Comparison of ENCODE assay signal across 7 mouse cellular contexts in genomic region chr17:84957487-84958259, GRCm38 (mm10). TPM values are rescaled to one million over a fixed set of nuclear protein-coding genes. Genes with fewer than 3 reads are reported as not detected.
A peak's percentile ranks its signal among the peaks of the same experiment; 100 is the strongest.
DNase-seq lines count a peak whose midpoint lies in the region; ATAC-seq lines count a peak whose summit lies in the region.

No protein-coding gene starts in this region.

- H3K27me3 ChIP-seq in embryonic facial prominence, embryonic 11.5 days (ENCODE audit: control insufficient read depth, insufficient read depth, low read length): no peaks in the 10 kb centered on the region
- no peaks in the 10 kb centered on the region for H3K27me3 ChIP-seq in limb, embryonic 10.5 days (ENCODE audit: low read depth, poor library complexity, severe bottlenecking)
- no peaks in the 10 kb centered on the region for H3K27me3 ChIP-seq in midbrain, embryonic 13.5 days

- H3K4me2 ChIP-seq in embryonic facial prominence, embryonic 11.5 days (ENCODE audit: low read depth, low read length): no peak overlapping the region
- peak overlapping the region; percentile 65 for H3K4me2 ChIP-seq in midbrain, embryonic 13.5 days (replicated peaks)

- H3K9me3 ChIP-seq in embryonic facial prominence, embryonic 11.5 days (replicated peaks; ENCODE audit: control insufficient read depth, low read length): no peaks in the 10 kb centered on the region
- no peaks in the 10 kb centered on the region for H3K9me3 ChIP-seq in limb, embryonic 10.5 days (replicated peaks)
- H3K9me3 ChIP-seq in midbrain, embryonic 13.5 days: no peaks in the 10 kb centered on the region

- peak; percentile 100 for DNase-seq in adrenal gland, postnatal 14 days
- DNase-seq in embryonic facial prominence, embryonic 11.5 days (ENCODE audit: low spot score): peak; percentile 100
- peak; percentile 100 for DNase-seq in kidney, adult 11 months
- peak; percentile 97 for DNase-seq in limb, embryonic 10.5 days (ENCODE audit: low spot score)
- peak; percentile 100 for DNase-seq in spleen, adult 12 weeks (ENCODE audit: low spot score)

- WGBS in embryonic facial prominence, embryonic 11.5 days: under 1% methylated on average over 42 of the region's 55 CpGs
- under 1% methylated on average over 52 of the region's 55 CpGs for WGBS in limb, embryonic 10.5 days
- under 1% methylated on average over 48 of the region's 55 CpGs for WGBS in midbrain, embryonic 13.5 days

- H3K27ac ChIP-seq in embryonic facial prominence, embryonic 11.5 days (replicated peaks; ENCODE audit: low read depth, low read length): peak overlapping the region; percentile 85
- H3K27ac ChIP-seq in limb, embryonic 10.5 days: peak overlapping the region; percentile 97
- H3K27ac ChIP-seq in midbrain, embryonic 13.5 days: peak overlapping the region; percentile 95

- no peaks in the 10 kb centered on the region; the same call in 1 of the 2 replicates for H3K36me3 ChIP-seq in embryonic facial prominence, embryonic 11.5 days (replicated peaks; ENCODE audit: control insufficient read depth, insufficient read depth, low read depth, low read length)
- H3K36me3 ChIP-seq in limb, embryonic 10.5 days: 0 out of 2 replicates have a peak, but pooled peaks cover 7% of the 10 kb centered on the region
- no peaks in the 10 kb centered on the region for H3K36me3 ChIP-seq in midbrain, embryonic 13.5 days

- ATAC-seq in embryonic facial prominence, embryonic 11.5 days (replicated peaks; ENCODE audit: insufficient number of reproducible peaks, low FRiP score, low TSS enrichment, low read depth): peak; percentile 99
- ATAC-seq in granulocyte monocyte progenitor cell, adult 5-6 weeks (replicated peaks; ENCODE audit: poor library complexity, severe bottlenecking): peak; percentile 75
- peak; percentile 97 for ATAC-seq in midbrain, embryonic 13.5 days

- H3K4me3 ChIP-seq in embryonic facial prominence, embryonic 11.5 days (ENCODE audit: low read depth, low read length): peak overlapping the region; percentile 96
- peak overlapping the region; percentile 92 for H3K4me3 ChIP-seq in limb, embryonic 10.5 days
- peak overlapping the region; percentile 99 for H3K4me3 ChIP-seq in midbrain, embryonic 13.5 days (replicated peaks)

- no peaks in the 10 kb centered on the region for H3K4me1 ChIP-seq in embryonic facial prominence, embryonic 11.5 days (ENCODE audit: control insufficient read depth, insufficient read depth, low read length)
- peaks cover 25% of the 10 kb centered on the region for H3K4me1 ChIP-seq in limb, embryonic 10.5 days
- H3K4me1 ChIP-seq in midbrain, embryonic 13.5 days (replicated peaks): peaks cover 34% of the 10 kb centered on the region

- peak overlapping the region; percentile 96 for H3K9ac ChIP-seq in embryonic facial prominence, embryonic 11.5 days (replicated peaks; ENCODE audit: low read length)
- H3K9ac ChIP-seq in midbrain, embryonic 13.5 days (replicated peaks): peak overlapping the region; percentile 98

RNA-seq across cellular contexts. Expression of gene Ppm1b, which starts 1.1 kb away (rescaled TPM):
- 120 and 135 TPM in 2 replicates for total RNA-seq in adrenal gland, postnatal 14 days (2021)
- polyA plus RNA-seq in embryonic facial prominence, embryonic 11.5 days (2014; fragmentation: Nextera tagmentation; extraction: Ambion mirVana): 89.4 and 93.9 TPM in 2 replicates
- total RNA-seq in granulocyte monocyte progenitor cell, adult 5-6 weeks (2014; fragmentation: Nextera tagmentation): 36.9 and 39.3 TPM in 2 replicates
- total RNA-seq in granulocyte monocyte progenitor cell, adult 5-6 weeks (2017): 39.5 and 48.2 TPM in 2 replicates
- 59.5 and 71.7 TPM in 2 replicates for polyA plus RNA-seq in limb, embryonic 10.5 days (2016; fragmentation: Nextera tagmentation; extraction: Ambion mirVana)
- polyA plus RNA-seq in midbrain, embryonic 13.5 days (2015; fragmentation: Nextera tagmentation; extraction: Ambion mirVana): 95.8 and 101 TPM in 2 replicates

Comparison
In these comparisons a context has a peak if more than half of its experiments do, and no peak if none do; other contexts are left out.
1. Peak in every context shown above with its lines: DNase-seq, ATAC-seq, H3K4me3 ChIP-seq and H3K27ac ChIP-seq.